9 mouse cellular contexts compared by ENCODE assay signal in genomic region chr10:95576876-95577566, GRCm38 (mm10). TPM values are rescaled to one million over a fixed set of nuclear protein-coding genes. Genes with fewer than 3 reads are reported as not detected.
DNase-seq lines count a peak whose midpoint lies in the region; ATAC-seq lines count a peak whose summit lies in the region.
"Had no signal": no experiment of that assay in that cellular context is flagged by ENCODE, and none has a peak within 500 bp of the region (broad histone marks: within the 10 kb centered on the region; RNA-seq: fewer than 3 reads in every experiment).

No protein-coding gene starts in this region.

- ATAC-seq in kidney, embryonic 14.5 days (ENCODE audit: low FRiP score, low TSS enrichment) = no peak
- no peak for ATAC-seq in embryonic facial prominence, embryonic 11.5 days (replicated peaks; ENCODE audit: insufficient number of reproducible peaks, low FRiP score, low TSS enrichment, low read depth)
- no peak; the same call in 1 of the 2 replicates for ATAC-seq in neural tube, embryonic 15.5 days (ENCODE audit: low FRiP score)

- 51% methylated on average over 14 of the region's 14 CpGs for WGBS in kidney, embryonic 14.5 days
- 59% methylated on average over 14 of the region's 14 CpGs for WGBS in embryonic facial prominence, embryonic 11.5 days
- WGBS in neural tube, embryonic 15.5 days = 45% methylated on average over 14 of the region's 14 CpGs

- no peak overlapping the region for H3K9ac ChIP-seq in kidney, embryonic 14.5 days (ENCODE audit: low read depth, low read length)
- no peak overlapping the region for H3K9ac ChIP-seq in embryonic facial prominence, embryonic 11.5 days (replicated peaks; ENCODE audit: low read length)
- H3K9ac ChIP-seq in neural tube, embryonic 15.5 days (replicated peaks) = no peak overlapping the region

- H3K4me2 ChIP-seq in kidney, embryonic 14.5 days (replicated peaks; ENCODE audit: low read depth, low read length) = no peak overlapping the region
- no peak overlapping the region for H3K4me2 ChIP-seq in embryonic facial prominence, embryonic 11.5 days (ENCODE audit: low read depth, low read length)
- 0 out of 2 replicates have a peak overlapping the region, but pooled peaks have one; percentile 7 for H3K4me2 ChIP-seq in neural tube, embryonic 15.5 days

- no peak overlapping the region for H3K27ac ChIP-seq in kidney, embryonic 14.5 days (ENCODE audit: low read depth, low read length)
- H3K27ac ChIP-seq in embryonic facial prominence, embryonic 11.5 days (replicated peaks; ENCODE audit: low read depth, low read length) = no peak overlapping the region
- no peak overlapping the region for H3K27ac ChIP-seq in neural tube, embryonic 15.5 days (replicated peaks)

- no peak overlapping the region for H3K4me3 ChIP-seq in kidney, embryonic 14.5 days (ENCODE audit: low read length)
- no peak overlapping the region for H3K4me3 ChIP-seq in embryonic facial prominence, embryonic 11.5 days (ENCODE audit: low read depth, low read length)
- H3K4me3 ChIP-seq in neural tube, embryonic 15.5 days (replicated peaks) = no peak overlapping the region

- peak; percentile 47 for DNase-seq in kidney, adult 11 months
- peak; percentile 28 for DNase-seq in embryonic facial prominence, embryonic 11.5 days (ENCODE audit: low spot score)
- DNase-seq in lung, adult 18-20 months = peak; percentile 65 to 78
- DNase-seq in ovary, adult 18-20 months (ENCODE audit: low spot score) = no peak
- DNase-seq in layer of hippocampus, adult 18-20 months (ENCODE audit: low spot score in 2 of 2) = no peak
- no peak for DNase-seq in adrenal gland, adult 2 months
- DNase-seq: thymus, postnatal 14 days had no signal

- peaks cover 5% of the 10 kb centered on the region; the same call in 1 of the 2 replicates for H3K4me1 ChIP-seq in kidney, embryonic 14.5 days (ENCODE audit: control insufficient read depth, insufficient read depth, low read length)
- no peaks in the 10 kb centered on the region; the same call in 1 of the 2 replicates for H3K4me1 ChIP-seq in embryonic facial prominence, embryonic 11.5 days (ENCODE audit: control insufficient read depth, insufficient read depth, low read length)
- 0 out of 2 replicates have a peak, but pooled peaks cover 3% of the 10 kb centered on the region for H3K4me1 ChIP-seq in neural tube, embryonic 15.5 days

- no peaks in the 10 kb centered on the region for H3K27me3 ChIP-seq in kidney, embryonic 14.5 days (ENCODE audit: control insufficient read depth, insufficient read depth, low read length)
- H3K27me3 ChIP-seq in embryonic facial prominence, embryonic 11.5 days (ENCODE audit: control insufficient read depth, insufficient read depth, low read length) = no peaks in the 10 kb centered on the region
- no peaks in the 10 kb centered on the region for H3K27me3 ChIP-seq in neural tube, embryonic 15.5 days (replicated peaks)

- no peaks in the 10 kb centered on the region for H3K36me3 ChIP-seq in kidney, embryonic 14.5 days (ENCODE audit: control insufficient read depth, insufficient read depth, low read length)
- H3K36me3 ChIP-seq in embryonic facial prominence, embryonic 11.5 days (replicated peaks; ENCODE audit: control insufficient read depth, insufficient read depth, low read depth, low read length) = no peaks in the 10 kb centered on the region
- no peaks in the 10 kb centered on the region for H3K36me3 ChIP-seq in neural tube, embryonic 15.5 days

- H3K9me3 ChIP-seq in kidney, embryonic 14.5 days (ENCODE audit: control insufficient read depth, low read length) = no peaks in the 10 kb centered on the region
- H3K9me3 ChIP-seq in embryonic facial prominence, embryonic 11.5 days (replicated peaks; ENCODE audit: control insufficient read depth, low read length) = no peaks in the 10 kb centered on the region
- H3K9me3 ChIP-seq in neural tube, embryonic 15.5 days (replicated peaks) = no peaks in the 10 kb centered on the region

RNA-seq across cellular contexts. Expression of gene Nudt4, which starts 13.1 kb away (rescaled TPM):
- polyA plus RNA-seq in kidney, embryonic 14.5 days (2014; fragmentation: Nextera tagmentation; extraction: Ambion mirVana) = 97.8 and 143 TPM in 2 replicates
- 132 and 142 TPM in 2 replicates for polyA plus RNA-seq in embryonic facial prominence, embryonic 11.5 days (2014; fragmentation: Nextera tagmentation; extraction: Ambion mirVana)
- 73.5 and 75.5 TPM in 2 replicates for polyA plus RNA-seq in neural tube, embryonic 15.5 days (2015; fragmentation: Nextera tagmentation; extraction: Ambion mirVana)
- 10 to 100 TPM; 64.1 to 66.4 TPM for total RNA-seq in layer of hippocampus, adult 18-20 months (2021)
- 100 to 1,000 TPM; 136 to 159 TPM for total RNA-seq in adrenal gland, adult 2 months (2021)
- 67.5 and 106 TPM in 2 replicates for polyA plus RNA-seq in adrenal gland, adult 2 months (2012; rRNA removed)

Comparison
In these comparisons a context has a peak if more than half of its experiments do, and no peak if none do; other contexts are left out.
1. DNase-seq: peak in kidney, adult 11 months (single experiment), embryonic facial prominence, embryonic 11.5 days (single experiment) and lung, adult 18-20 months (2 of 2); none in ovary, adult 18-20 months (single experiment), layer of hippocampus, adult 18-20 months (0 of 2) and adrenal gland, adult 2 months (single experiment).